Mouse (Mus musculus) myocyte (in vitro differentiated cells): ENCODE data around the gene Isoc2a.

Source experiments
- CEBPB ChIP-seq: IDR thresholded peaks from 2 replicates; pipeline ENCODE4 v1.6.1; 2011; ENCODE audit warnings: mild to moderate bottlenecking, moderate library complexity; ENCODE audit not compliant: poor library complexity, insufficient read depth, severe bottlenecking
- E2F4 ChIP-seq: IDR thresholded peaks from one replicate; pipeline ENCODE4 v1.6.1; 2011; ENCODE audit warnings: mild to moderate bottlenecking, control low read depth, moderate library complexity; ENCODE audit not compliant: insufficient read depth
- MAX ChIP-seq: IDR thresholded peaks from one replicate; pipeline ENCODE4 v1.6.1; 2011; ENCODE audit warnings: low read depth, mild to moderate bottlenecking, control low read depth
- MYOD1 ChIP-seq, 3 experiments: IDR thresholded peaks; one replicate each; pipeline ENCODE4 v1.6.1; 2011; ENCODE audit warnings: control low read depth in 2 of 3, low read depth in 2 of 3, mild to moderate bottlenecking in 2 of 3, moderate library complexity in 1 of 3; ENCODE audit not compliant: insufficient read length in 2 of 3, control insufficient read depth in 1 of 3
- MYOG ChIP-seq, 3 experiments: IDR thresholded peaks; one replicate each; pipeline ENCODE4 v1.6.1; 2011; ENCODE audit warnings: control low read depth in 2 of 3, low read depth in 2 of 3, mild to moderate bottlenecking in 2 of 3; ENCODE audit not compliant: insufficient read length in 2 of 3, control insufficient read depth in 1 of 3, insufficient read depth in 1 of 3
- POLR2A ChIP-seq: IDR thresholded peaks from one replicate; pipeline ENCODE4 v1.6.1; 2011; ENCODE audit warnings: low read depth, mild to moderate bottlenecking, control low read depth, moderate library complexity; ENCODE audit not compliant: insufficient read length
- POLR2AphosphoS2 ChIP-seq: IDR thresholded peaks from one replicate; pipeline ENCODE4 v1.6.1; 2011; ENCODE audit warnings: low read depth, control low read depth; ENCODE audit not compliant: insufficient read length
- REST ChIP-seq: IDR thresholded peaks from one replicate; pipeline ENCODE4 v1.6.1; 2011; ENCODE audit warnings: mild to moderate bottlenecking, control low read depth, moderate library complexity; ENCODE audit not compliant: insufficient read depth, insufficient read length
- SRF ChIP-seq: IDR thresholded peaks from one replicate; pipeline ENCODE4 v1.6.1; 2011; ENCODE audit warnings: low read depth; ENCODE audit not compliant: control insufficient read depth, insufficient read length
- TCF12 ChIP-seq: IDR thresholded peaks from one replicate; pipeline ENCODE4 v1.6.1; 2011; ENCODE audit warnings: mild to moderate bottlenecking, control low read depth; ENCODE audit not compliant: poor library complexity, insufficient read depth, severe bottlenecking
- TCF3 ChIP-seq: IDR thresholded peaks from one replicate; pipeline ENCODE4 v1.6.1; 2011; ENCODE audit warnings: low read depth, control low read depth; ENCODE audit not compliant: insufficient read length
- USF1 ChIP-seq: IDR thresholded peaks from one replicate; pipeline ENCODE4 v1.6.1; 2011; ENCODE audit warnings: low read depth, mild to moderate bottlenecking, control low read depth, moderate library complexity

DNA sequence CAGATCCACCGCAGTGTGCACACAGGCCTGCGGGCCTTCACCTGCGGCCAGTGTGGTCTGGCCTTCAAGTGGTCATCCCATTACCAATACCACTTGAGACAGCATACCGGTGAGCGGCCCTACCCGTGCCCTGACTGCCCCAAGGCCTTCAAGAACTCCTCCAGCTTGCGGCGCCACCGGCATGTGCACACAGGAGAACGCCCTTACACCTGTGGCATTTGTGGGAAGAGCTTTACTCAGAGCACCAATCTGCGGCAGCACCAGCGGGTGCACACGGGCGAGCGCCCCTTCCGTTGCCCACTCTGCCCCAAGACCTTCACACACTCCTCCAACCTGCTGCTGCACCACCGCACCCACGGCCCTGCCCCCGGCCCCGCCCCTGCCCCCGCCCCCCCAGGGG lies 42.1 kb downstream of the Isoc2a start:
- TF ChIP-seq POLR2A (no peak), MYOG (IDR thresholded peaks at IDR 0.05; ENCODE audit: control insufficient read depth in 1 of 3, insufficient read depth in 1 of 3, insufficient read length in 2 of 3, low read depth in 2 of 3) (no peak), POLR2AphosphoS2 (no peak), MAX (no peak), E2F4 (no peak), TCF12 (no peak), USF1 (no peak), CEBPB (no peak), SRF (no peak), MYOD1 (IDR thresholded peaks at IDR 0.05; ENCODE audit: control insufficient read depth in 1 of 3, insufficient read length in 2 of 3, low read depth in 2 of 3) (no peak), REST (no peak), TCF3 (no peak)
